Mouse (Mus musculus): ENCODE results near the gene Tmem174.
A peak's percentile ranks its signal among the peaks of the same experiment; 100 is the strongest.

Gene Tmem174

DNA sequence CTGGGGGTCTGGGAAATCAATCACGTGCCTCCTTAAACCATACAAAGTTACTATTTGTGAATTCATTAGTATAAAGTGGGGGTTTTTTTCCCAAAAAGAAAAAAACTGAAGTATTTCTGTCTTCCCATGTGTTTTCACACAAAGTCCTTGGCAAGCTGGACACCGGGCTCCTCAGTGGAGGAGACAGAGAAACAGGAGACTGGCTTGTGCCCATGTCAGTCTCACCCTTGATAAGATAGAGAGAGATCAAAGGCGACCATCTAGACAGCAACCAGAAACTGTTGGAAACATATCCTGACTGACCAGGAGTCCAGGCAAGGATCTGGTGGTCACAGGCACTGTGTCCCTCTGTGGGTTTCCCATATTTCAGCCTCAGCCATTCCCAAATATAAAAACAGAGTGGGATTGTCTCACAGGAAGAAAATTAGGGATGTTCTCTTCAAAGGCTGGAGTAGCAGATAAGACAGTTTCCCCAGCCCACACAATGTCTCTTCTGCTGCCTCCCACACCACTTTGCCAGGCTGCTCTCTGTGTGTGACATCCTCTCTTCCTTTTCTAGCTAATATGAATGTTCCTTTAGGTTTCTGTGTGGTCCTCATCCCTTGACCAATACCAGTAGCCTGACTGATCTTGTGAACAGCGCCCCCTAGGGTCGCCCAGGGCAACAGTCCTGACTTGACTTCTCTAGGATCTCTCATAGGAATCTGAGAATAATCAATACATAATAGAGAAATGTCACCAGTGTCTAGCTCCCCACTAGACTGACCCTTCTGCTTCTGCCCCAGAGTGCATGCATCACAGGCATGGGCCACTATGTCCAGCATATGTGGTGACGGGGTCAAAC, 3.3 kb downstream of the Tmem174 start:
- peak; percentile 80 for ATAC-seq (ENCODE audit: low TSS enrichment)

DNA sequence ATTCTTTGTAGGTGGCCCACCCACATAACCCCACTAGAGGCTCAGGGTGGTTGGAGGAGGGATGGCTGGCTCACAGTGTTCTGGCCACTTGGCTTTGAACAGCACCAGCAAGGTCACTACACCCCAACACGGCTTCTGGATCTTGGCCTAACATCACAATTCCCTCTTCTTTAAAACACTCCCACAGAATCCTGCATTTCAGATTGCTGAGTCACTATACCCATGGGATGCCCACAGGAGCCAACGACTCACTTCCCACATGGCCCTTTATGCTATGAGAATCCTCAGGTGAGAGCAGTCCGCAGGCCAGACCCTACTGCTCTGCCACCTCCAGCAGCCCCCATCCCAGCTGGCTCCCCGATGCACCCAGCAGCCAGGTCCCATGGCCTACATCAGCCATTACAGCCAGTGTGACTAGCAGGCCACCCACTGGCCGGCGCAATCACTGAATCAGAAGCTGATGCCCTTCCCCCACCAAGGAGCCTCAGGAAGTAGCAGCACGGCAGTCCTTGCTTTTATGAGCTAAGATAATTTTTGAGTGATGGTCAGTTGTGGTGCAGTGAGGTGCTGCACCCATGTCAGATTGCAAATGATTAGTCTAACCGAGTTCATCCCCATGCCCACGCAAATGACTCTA, 4.8 kb downstream of the Tmem174 start:
- ATAC-seq (ENCODE audit: low TSS enrichment) = no peak

DNA sequence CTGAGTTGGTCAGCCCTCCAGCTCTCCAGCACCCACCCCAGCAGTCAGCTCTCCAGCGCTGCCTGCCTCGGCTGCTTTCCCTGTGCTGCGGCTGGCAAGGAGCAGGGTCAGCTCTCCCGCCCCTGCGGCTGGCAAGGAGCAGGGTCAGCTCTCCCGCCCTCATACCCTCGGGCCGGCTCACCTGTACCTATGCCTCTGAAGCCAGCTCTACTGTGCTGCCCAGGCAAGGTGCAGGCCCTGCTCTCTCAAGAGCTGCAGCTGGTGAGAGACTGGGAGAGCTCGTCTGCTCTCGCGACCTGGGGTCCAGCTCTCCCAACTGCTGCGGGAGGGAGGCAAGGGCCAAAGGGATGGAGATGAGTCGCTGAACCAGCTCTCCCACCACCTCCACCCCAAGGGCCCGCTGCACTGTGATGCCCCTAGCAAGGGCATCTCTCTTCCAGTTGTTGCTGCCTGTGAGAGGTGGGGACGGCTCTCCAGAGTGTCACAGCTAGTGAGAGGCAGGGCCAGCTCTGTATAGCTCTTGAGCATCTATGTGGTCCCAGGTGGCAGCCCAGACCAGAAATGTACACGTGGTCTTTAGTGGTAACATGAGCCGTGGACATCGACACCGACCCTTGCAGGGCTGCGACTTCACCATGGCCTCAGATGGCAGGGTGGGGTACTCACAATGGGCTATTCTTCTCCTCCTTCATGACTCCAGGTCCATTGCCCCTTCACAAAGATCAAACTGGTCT, 5.9 kb downstream of the Tmem174 start:
- no peak for ATAC-seq (ENCODE audit: low TSS enrichment)

DNA sequence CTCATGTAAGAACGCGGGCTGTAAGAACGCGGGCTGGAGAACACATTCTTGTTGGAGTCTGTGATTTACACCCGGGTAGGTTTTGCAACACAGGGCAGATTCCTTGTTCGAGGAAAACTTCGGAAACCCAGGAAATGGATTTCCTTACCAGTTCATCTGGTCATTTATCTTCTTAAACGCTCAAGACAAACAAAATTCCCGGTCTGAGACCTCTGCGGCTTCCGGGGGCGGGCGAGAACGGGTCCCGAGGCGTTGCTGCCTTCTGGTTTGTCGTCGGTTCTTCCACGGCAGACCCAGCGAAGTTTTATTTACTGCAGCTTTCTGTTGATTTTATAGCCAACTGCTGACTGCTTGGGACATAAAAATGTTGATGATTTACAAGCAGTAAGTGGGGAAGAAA, 10.5 kb downstream of the Tmem174 start:
- ATAC-seq (ENCODE audit: low TSS enrichment) = no peak

DNA sequence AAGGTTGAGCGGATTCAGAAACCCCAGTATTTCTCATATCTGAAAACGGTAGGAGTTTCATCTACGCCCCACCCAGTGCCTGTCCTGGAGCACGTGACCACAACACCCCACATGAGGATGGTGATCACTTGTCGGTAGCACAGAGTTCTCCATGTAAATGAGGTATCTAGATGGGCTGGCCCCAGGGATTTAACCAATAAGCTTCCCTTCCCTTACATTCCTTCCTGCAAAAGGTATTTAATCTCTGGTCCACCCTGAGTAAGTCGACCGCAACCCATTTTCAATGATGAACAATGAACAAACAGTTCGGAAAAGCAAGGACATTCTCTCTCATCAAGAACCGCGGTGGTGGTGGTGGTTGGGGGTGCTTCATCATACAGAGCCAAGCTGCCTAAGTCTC, 12.7 kb downstream of the Tmem174 start:
- no peak for ATAC-seq (ENCODE audit: low TSS enrichment)

DNA sequence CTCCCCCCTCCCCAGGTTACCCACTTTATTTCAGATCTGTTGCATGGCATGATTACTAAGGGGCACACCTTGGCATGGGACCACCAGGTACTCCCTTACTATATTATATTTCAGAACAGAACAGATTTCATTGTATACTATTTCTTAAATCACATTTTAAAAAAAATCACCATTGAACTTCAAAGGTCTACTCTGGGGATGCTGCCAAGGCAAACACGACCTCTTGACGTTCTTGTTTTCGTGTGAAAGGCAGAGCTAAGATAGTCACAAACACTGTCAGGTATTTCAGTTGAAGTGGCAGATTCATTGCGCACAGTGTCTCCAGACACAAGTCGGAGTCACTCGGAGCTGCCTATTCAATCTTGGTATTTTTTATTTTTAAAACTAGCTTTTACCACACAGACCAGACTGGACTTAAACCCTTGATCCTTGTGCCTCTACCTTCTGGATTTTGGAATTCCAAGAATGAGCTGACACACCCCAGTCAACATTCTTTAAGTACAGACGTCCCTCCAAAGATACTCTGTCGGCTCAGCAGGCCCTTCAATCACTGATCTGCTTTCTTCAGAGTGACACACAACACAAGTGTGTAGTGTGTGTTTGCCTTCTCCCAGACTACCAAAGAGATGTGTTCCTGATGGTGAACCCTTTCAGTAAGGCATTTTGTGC, 14.2 kb downstream of the Tmem174 start:
- ATAC-seq (ENCODE audit: low TSS enrichment) = no peak

DNA sequence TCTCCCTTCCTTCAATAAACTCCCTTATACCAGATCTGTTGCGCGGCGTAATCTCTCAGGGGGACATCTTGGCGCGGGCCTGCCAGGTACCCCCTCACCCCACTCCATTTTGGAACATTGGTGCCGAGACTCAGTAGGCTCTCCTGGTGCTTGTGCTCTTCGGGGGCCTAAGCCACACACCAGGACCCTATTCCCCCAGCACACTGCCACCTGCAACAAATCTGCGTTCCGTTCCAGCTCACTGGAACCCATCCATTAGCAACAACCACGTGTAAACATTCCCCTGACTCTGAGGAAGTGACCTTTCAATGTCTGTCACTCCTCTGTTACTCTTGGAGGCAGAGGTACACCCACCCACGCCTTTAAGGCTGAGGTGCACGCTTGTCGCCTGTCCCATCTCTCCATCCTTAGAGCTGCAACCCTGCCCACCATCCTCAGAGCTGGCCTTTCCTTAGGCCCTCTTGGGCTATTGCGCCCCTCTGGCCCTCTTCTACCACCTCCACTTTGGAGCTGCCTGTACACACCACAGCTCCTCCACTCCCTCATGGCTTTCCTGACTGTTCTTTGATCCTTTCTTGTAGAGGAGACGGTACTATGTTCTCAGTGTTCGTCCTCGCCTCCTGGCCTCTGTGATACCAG, 19.7 kb downstream of the Tmem174 start:
- ATAC-seq (ENCODE audit: low TSS enrichment) = no peak

DNA sequence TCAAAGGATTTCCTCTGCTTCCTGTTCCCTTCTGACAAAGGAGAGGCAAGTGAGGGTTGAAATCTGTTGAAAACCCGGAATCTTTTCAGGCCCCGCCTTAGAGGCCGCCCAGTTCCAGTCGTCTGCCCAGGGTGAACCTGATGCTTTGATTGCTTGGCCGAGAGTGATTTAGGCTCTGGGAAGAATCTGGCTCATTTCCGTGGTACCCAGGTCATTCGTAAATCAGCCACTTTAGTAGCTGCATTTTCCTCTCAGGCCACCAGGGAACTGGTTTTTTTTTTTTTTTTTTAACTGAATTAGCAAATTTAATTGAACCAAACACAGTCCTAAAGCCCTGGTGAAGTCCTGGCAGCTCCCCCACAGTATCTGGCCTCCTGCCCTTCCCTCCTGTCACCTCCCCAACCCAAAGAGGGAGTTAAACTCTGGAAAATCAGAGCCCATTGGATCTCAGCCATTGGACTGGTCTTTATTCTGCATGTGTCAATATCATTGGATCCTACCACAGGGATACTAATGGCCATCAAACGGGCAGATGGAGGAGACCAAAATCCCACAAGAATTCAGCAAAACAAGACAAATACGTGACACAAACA, 29.2 kb downstream of the Tmem174 start:
- ATAC-seq (ENCODE audit: low TSS enrichment) = no peak

DNA sequence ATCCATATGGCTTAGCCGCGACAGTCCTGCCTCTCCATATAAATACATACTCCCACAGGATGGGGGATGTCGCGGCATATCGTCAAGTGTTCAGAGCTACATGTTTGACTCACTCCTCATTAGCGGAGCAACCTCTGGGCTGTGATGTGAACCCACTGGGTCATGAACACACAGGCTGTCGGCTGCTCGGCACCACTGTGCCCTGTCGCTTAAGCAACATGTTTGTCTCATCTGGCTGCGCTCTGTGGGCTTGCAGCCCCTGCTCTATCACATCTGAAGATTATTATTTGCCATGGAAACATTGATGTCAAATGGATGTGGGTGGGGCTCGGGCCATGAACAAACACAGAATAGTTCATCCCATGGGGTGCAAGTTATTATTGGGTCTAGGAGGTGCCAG, 33.4 kb downstream of the Tmem174 start:
- ATAC-seq (ENCODE audit: low TSS enrichment) = no peak

DNA sequence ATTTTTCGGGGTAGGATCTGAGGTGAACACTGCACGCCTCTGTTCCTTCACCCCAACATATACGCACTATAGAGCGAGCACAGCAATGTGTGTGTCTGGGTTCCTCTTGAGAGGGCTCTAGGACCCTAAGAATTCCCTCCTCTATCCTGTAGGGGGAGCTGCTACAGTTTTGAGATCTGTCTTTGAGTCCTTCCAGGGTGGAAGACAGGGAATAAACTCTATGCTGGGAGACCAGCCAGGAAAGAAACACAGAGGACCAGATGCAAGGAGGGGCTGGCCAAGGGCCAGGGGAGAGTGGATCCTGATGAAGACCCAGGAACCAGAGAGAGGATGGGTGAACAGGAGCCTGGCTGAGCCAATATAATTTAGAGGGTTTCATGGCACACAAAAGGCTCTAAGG, 40.5 kb downstream of the Tmem174 start:
- ATAC-seq (ENCODE audit: low TSS enrichment) = peak; percentile 65; the same call in 1 of the 2 replicates

DNA sequence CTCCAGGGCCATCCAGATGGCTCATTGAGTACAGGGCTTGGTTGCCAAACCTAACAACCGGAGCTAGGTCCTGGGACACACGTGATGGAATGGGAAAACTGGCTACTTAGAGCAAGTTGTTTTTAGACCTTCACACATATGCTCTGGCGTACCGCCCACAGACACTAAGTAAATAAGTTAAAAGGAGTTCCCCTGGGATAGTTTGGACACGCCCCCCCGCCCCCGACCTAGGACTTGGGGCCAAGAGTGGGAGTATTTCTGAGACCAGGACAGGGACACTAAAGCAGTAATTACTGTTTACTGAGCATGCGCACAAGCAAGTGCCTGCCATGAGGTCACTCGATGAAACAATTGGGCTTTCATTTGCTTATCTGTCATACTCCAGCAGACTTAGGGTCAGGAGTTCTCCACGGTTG, 42.5 kb downstream of the Tmem174 start:
- ATAC-seq (ENCODE audit: low TSS enrichment) = no peak

DNA sequence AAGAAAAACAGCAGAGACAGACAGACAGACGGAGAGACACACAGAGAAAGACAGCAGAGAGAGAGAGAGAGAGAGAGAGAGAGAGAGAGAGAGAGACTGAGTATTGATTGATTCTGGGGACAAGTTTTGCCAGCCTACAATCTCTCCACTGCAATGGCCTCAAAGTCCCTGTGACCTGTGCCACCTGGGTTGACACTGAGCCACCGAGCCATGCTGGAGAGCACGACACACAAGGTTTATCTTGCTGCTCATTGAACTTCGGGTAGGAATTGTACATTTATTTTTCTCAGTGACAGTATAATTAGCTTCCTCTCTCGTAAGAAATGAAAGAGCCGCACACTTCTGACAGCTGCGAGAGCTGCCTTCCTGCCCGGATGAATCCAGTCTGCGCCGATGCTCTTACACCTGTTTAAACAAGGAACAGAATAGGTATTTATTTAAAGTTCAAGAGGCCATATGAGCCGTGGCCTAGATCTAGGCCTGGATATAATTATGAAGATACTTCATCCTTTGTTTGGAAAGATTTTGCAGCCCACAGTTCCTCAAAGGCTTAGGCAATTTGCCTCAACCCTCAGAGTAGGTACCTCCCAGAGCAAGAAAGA, 43.2 kb downstream of the Tmem174 start:
- no peak for ATAC-seq (ENCODE audit: low TSS enrichment)

DNA sequence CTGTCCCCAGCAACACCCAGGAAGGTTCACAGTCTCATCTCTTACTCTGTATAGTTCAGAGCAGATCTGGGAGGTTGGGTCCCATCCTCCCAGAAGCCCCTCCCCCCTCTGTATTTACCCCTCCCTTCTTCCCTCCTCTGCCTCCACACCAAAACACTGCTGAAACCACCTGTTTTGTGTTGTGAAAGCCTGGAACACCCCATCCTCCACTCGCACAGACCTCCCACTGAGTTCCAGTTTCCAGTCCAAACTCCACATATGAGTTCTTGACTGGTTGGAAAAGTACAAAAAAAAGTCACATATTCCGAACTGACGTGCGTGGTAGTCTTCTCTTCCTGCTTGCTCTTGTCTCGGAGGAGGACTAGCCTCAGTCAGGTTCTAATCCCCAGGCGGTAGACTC, 45.8 kb downstream of the Tmem174 start:
- no peak for ATAC-seq (ENCODE audit: low TSS enrichment)

DNA sequence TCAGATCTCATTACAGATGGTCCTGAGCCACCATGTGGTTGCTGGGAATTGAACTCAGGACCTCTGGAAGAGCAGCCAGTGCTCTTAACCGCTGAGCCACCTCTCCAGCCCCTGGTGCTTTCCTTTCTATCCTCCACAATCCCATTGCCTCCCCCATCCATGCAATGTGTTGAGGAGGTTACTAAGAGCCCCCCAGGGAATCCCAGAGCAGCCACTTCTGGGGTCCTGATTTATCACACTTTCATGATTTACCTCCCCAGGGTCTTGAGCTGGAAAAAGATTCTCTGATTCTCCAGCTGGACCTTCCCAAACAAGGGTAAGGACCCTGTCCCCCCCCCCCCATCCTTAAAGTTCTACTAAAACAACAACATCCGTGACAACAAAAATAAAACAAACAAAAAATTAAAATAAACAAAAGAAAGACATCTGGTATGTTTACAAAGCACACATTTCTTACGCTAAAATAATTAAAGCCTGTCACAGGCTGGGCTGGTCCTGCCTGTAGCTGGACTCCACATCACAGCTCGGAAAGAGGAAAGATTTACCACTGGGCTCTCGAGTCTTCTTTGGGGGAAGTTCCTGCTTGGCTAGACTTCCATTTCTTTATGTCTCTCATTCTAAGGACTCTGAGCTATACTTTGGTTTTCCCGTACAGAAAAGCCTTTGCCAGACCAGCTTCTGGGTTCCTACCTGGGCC, 46.4 kb downstream of the Tmem174 start:
- no peak for ATAC-seq (ENCODE audit: low TSS enrichment)

DNA sequence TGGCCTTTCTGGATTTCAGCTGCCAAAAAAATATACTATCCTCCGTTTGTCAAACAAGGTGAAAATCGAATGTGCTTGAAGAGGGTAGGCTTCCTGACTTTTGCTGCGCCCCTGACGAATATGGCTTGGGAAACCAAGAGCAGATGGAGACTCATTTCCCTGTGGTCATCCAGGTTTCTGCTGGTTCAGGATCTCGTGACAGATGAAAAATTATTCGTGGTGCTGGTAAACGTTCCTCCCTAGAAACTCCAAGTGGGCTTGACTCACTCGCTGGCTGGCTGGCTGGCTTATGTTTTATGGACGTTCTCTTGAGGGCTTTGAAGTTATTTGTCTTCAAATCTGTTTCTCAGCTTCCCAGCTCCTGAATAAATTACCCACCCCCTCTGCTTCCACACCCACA, 47.6 kb downstream of the Tmem174 start:
- no peak for ATAC-seq (ENCODE audit: low TSS enrichment)

DNA sequence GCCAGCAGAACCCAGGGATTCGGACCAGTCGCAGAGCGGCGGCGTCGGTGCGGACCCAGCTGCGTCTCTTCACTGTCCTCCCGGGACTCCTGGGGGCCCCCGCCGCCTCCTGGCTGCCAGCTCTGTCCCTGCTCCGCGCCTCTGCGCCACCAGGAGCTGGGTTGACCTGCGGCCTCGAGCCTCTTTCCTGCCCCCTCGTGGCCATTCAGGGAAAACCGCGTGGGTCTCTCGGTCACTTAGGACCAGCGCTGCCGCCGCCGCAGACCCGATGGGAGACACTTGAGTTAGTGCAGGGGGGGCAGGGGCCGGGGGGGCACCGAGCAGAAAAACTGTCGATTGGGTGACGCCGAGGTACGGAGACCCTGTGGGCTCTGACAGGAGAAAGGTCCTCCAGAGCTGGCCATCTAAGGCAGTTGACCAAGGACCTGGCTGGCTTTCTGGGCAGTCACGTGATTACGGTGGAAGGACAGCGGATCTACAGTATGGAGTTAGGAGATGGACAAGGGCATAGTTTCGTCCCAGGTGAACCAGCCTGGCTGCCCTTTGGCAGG, 48.2 kb downstream of the Tmem174 start:
- peak; percentile 39 for ATAC-seq (ENCODE audit: low TSS enrichment)

DNA sequence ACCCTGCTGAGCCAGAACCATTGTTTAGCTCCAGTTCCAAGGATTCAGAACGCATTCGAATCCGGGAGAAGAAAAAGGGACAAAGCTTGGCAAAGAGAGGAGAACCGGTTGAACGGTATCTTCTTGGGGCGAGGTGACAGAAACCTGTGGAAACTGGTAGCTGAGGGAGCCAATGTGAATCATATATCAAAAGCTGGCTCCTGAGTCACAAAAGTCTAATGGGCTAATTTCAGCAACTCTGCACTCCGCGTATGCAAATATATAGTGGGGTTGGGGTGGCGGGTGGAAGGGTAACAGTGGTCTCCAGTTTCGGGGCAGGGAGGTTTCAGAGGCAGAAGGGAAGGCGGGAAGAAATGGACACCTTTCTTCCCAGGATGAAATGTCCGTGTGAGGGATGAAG, 48.7 kb downstream of the Tmem174 start:
- no peak for ATAC-seq (ENCODE audit: low TSS enrichment)

DNA sequence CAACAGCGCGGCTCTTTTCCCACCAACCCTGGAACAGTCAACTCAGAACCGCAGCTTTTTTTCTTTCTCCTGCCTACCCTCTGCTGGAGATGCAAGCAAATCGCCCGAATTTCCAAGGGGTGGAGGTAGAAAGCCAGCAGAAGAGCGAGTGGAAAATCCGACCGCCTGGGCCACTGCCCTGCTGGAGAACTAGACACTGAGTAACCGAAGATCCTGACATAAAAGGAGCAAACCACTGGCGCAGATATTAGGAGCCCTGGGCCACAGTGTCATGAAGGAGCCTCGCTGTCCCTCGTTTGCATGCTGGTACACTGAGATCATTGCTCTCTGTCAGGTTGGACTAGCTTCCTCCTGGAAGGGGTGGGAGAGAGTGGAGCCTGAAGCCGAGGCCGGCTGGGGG, 49.6 kb downstream of the Tmem174 start:
- peak; percentile 66 for ATAC-seq (ENCODE audit: low TSS enrichment)

DNA sequence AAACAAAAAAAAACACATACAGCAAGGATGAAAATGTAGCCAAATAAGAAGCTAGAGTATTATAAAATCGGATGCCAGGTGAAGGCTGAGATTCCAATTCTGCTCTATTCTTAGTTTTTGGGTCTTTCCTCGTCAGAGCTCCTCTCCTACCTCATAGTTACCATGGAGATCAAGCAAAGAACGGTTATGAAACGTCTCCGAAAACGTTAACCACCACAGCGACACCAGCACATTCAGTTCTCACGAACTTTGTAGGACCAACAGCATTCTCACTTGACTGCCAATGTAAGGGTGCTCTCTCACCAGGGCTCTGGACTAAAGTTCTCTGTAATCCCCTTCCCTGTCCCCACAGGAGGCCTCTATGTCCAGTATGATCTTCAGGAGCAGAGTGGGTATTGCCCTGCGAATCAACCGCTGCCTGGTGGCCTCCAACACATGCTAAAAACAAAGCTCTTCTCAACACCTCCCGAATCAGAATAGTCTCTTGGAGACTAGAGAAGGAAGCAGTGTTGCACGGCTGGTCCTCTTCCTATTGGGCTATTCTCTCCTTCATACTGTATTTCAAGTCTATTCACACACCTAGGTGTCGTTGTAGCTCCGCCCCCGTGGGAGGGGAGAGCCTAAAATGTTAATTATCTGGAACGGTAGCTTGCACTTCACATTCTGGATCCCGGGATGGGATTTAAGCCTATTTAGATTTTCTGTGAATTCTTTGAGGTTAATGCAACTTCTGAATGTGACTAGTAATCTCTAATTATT, 50.2 kb downstream of the Tmem174 start:
- peak; percentile 88 for ATAC-seq (ENCODE audit: low TSS enrichment)

Measured in frontal cortex, adult (tissue).